Mouse (Mus musculus) hindbrain, embryonic 13.5 days (tissue): ENCODE data around the gene Fcho1. TPM values are rescaled to one million over a fixed set of nuclear protein-coding genes. Genes with fewer than 3 reads are reported as not detected.
A peak's percentile ranks its signal among the peaks of the same experiment; 100 is the strongest.

Source experiments
- ATAC-seq: fragments of 200-750 bp; cut with Nextera tagmentation; 2 replicates; pipeline ENCODE4 v1.8.0; 2017; ENCODE audit warnings: moderate TSS enrichment; ENCODE audit not compliant: low FRiP score
- H3K27ac ChIP-seq: fragments of 300-500 bp; sonication (generic); 2 replicates; pipeline ENCODE4 v1.5.1; 2015; ENCODE audit warnings: inconsistent platforms, mild to moderate bottlenecking, moderate library complexity
- H3K27me3 ChIP-seq: fragments of 300-500 bp; sonication (generic); 2 replicates; pipeline ENCODE4 v1.6.1; 2015; ENCODE audit warnings: mild to moderate bottlenecking, inconsistent platforms
- H3K36me3 ChIP-seq: fragments of 300-500 bp; sonication (generic); 2 replicates; pipeline ENCODE4 v1.6.1; 2015; ENCODE audit warnings: mild to moderate bottlenecking, inconsistent platforms
- H3K4me1 ChIP-seq: fragments of 300-500 bp; sonication (generic); replicated peaks from 2 replicates; pipeline ENCODE4 v1.6.1; 2015; ENCODE audit warnings: inconsistent platforms
- H3K4me2 ChIP-seq: fragments of 300-500 bp; sonication (generic); 2 replicates; pipeline ENCODE4 v1.6.1; 2015; ENCODE audit warnings: inconsistent platforms, mild to moderate bottlenecking, moderate library complexity
- H3K4me3 ChIP-seq: fragments of 300-500 bp; sonication (generic); 2 replicates; pipeline ENCODE4 v1.5.1; 2015; ENCODE audit warnings: mild to moderate bottlenecking, inconsistent platforms
- H3K9ac ChIP-seq: fragments of 300-500 bp; sonication (generic); 2 replicates; pipeline ENCODE4 v1.6.1; 2015; ENCODE audit warnings: mild to moderate bottlenecking, inconsistent platforms
- H3K9me3 ChIP-seq: fragments of 300-500 bp; sonication (generic); 2 replicates; pipeline ENCODE4 v1.6.1; 2016; ENCODE audit warnings: inconsistent platforms
- WGBS: fragments of 180-500 bp; shearing (Covaris S2); methylation state at CpG from one replicate; pipeline ENCODE4 v1.1.7; 2015; 5-methylcytosine and 5-hydroxymethylcytosine counted together
- polyA plus RNA-seq: library from polyadenylated mRNA; unstranded; fragments of >200 nt; fragmentation: Nextera tagmentation; extraction: Ambion mirVana; gene quantifications from 2 replicates; pipeline ENCODE4 v1.2.1, GENCODE M21; 2015

Gene Fcho1
- polyA plus RNA-seq, 1 experiment from 2014 or later = 62.2 TPM

- Histone ChIP-seq H3K36me3 (no peaks in the 10 kb centered on the region), H3K4me3 (peak overlapping the region; percentile 62), H3K27me3 (peaks cover 79% of the 10 kb centered on the region), H3K9me3 (no peaks in the 10 kb centered on the region), H3K9ac (peak overlapping the region; percentile 85; the same call in 1 of the 2 replicates), H3K27ac (no peak overlapping the region), H3K4me1 (peaks cover 36% of the 10 kb centered on the region), H3K4me2 (peak overlapping the region; percentile 84)
- ATAC-seq = no peak
- WGBS = 52% methylated on average over 9 of the region's 9 CpGs
Observed at GRCm38 (mm10) chr8:71676803-71677202, 48.7 kb downstream of the Fcho1 start.

- peak; percentile 43 for ATAC-seq
- Histone ChIP-seq H3K4me3 (peak within 1 kb of the TSS; percentile 62), H3K27me3 (peaks cover 73% of the 10 kb centered on the region), H3K27ac (no peak within 1 kb of the TSS), H3K4me1 (peaks cover 32% of the 10 kb centered on the region), H3K36me3 (no peaks in the 10 kb centered on the region), H3K4me2 (peak within 1 kb of the TSS; percentile 84), H3K9me3 (no peaks in the 10 kb centered on the region), H3K9ac (peak within 1 kb of the TSS; percentile 85)
- WGBS = 3% methylated on average over 35 of the region's 40 CpGs
Observed at GRCm38 (mm10) chr8:71676020-71676741, 49.3 kb downstream of the Fcho1 start, which contains the start of gene Jak3. TSS of gene Jak3 (plus strand) at chr8:71676296.

GRCm38 (mm10) chr8:71675456-71676019 is 50.0 kb downstream of the Fcho1 start:
- peak overlapping the region; percentile 84 for H3K4me2 ChIP-seq
- H3K4me1 ChIP-seq = peaks cover 28% of the 10 kb centered on the region
- H3K27me3 ChIP-seq = peaks cover 66% of the 10 kb centered on the region
- no peaks in the 10 kb centered on the region for H3K9me3 ChIP-seq
- peak overlapping the region; percentile 85 for H3K9ac ChIP-seq
- H3K27ac ChIP-seq = no peak overlapping the region
- peak overlapping the region; percentile 62 for H3K4me3 ChIP-seq
- no peak for ATAC-seq
- 33% methylated on average over 9 of the region's 9 CpGs for WGBS
- no peaks in the 10 kb centered on the region for H3K36me3 ChIP-seq

- Histone ChIP-seq H3K4me2 (no peak overlapping the region), H3K27me3 (peaks cover 56% of the 10 kb centered on the region), H3K9ac (no peak overlapping the region), H3K27ac (no peak overlapping the region), H3K36me3 (no peaks in the 10 kb centered on the region), H3K4me1 (peaks cover 28% of the 10 kb centered on the region), H3K4me3 (no peak overlapping the region), H3K9me3 (no peaks in the 10 kb centered on the region)
- 65% methylated on average over 2 of the region's 2 CpGs for WGBS
- ATAC-seq = no peak
Observed at GRCm38 (mm10) chr8:71674071-71674470, 51.4 kb downstream of the Fcho1 start.

DNA sequence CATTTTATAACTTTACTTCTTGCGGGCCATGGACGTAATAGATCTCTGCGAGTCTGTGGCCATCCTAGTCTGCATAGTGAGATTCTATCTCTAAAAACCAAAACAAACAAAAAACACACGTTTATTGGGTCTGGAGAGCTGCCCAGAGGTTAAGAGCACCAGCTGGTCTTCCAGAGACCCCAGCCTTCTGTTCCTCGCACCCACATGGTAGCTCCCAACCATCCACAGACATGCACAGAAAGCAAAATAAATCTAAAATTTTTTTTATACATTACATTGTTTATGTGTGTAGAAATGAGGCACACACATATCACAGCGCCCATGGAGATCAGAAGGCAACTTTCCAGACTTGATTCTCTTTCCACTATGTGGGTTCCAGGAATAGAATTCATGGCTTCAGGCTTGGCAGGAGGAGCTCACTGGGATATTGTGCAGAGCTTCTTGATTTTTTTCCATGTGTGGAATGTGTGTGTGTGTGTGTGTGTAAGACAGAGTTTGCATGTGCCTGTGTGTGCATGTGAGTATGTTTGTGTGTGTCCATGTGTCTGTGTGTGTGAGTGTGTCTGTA is 53.3 kb downstream of the Fcho1 start:
- WGBS = 65% methylated on average over 6 of the region's 6 CpGs
- ATAC-seq = no peak
- Histone ChIP-seq H3K27ac (peak overlapping the region; percentile 96), H3K4me1 (peaks cover 45% of the 10 kb centered on the region), H3K4me2 (peak overlapping the region; percentile 88), H3K9me3 (no peaks in the 10 kb centered on the region), H3K36me3 (no peaks in the 10 kb centered on the region), H3K4me3 (peak overlapping the region; percentile 85), H3K9ac (peak overlapping the region; percentile 88), H3K27me3 (peaks cover 41% of the 10 kb centered on the region)

- Histone ChIP-seq H3K4me1 (peaks cover 52% of the 10 kb centered on the region), H3K36me3 (no peaks in the 10 kb centered on the region), H3K9me3 (no peaks in the 10 kb centered on the region), H3K27me3 (peaks cover 35% of the 10 kb centered on the region), H3K27ac (peak within 1 kb of the TSS; percentile 96), H3K4me2 (peak within 1 kb of the TSS; percentile 88), H3K9ac (peak within 1 kb of the TSS; percentile 88), H3K4me3 (peak within 1 kb of the TSS; percentile 85)
- ATAC-seq = peak; percentile 55
- WGBS = under 1% methylated on average over 42 of the region's 42 CpGs
Observed at GRCm38 (mm10) chr8:71671549-71671965, 54.0 kb downstream of the Fcho1 start, which contains the start of gene Unc13a. TSS of gene Unc13a (minus strand) at chr8:71671757.

DNA sequence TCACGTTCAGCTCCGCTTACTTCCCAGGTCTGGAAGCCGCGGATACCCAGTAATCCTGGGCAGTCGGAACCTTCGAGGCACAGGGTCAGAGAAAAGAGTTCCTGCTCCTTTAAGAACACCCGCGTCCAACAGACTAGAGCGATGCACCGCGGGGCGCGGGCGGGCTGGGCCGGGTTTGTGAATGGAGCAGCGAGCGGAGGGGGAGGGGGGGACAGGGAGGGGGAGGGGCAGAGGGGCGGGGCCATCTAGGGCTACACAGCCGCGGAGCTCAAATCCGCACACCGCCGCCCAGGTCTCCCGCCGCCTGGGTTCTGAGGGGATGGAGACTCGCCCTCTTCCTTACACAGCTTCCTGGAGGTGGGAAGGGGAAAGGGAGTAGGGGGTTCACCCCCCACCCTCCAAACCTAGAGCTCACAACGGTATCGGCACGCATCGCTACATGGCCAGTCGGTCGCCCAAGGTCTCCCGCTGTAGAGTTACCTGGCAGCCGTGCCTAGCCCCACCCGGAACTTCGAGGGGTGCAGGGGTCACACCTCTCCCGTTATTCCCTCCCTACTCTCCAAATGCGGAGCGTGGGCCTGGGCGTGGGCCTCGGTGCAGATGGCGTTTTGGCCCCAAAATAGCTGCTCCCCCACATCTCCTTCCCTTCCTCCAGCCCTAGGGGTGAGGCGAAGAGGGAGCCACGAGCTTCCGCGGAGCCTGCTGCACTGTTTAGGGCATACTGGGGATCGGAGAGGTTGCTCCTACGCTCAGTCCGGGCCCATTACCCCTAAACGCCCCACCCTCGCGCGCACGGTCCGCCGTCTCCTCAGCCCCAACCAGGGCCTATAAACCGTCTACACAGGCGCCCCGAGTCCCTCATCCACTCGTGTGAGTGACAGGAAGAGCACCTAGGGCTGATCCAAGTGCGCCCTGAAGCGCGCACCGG is 54.6 kb downstream of the Fcho1 start:
- Histone ChIP-seq H3K27ac (peak overlapping the region; percentile 96), H3K4me3 (peak overlapping the region; percentile 85), H3K27me3 (peaks cover 29% of the 10 kb centered on the region), H3K9ac (peak overlapping the region; percentile 88), H3K4me1 (peaks cover 54% of the 10 kb centered on the region), H3K9me3 (no peaks in the 10 kb centered on the region), H3K4me2 (peak overlapping the region; percentile 88), H3K36me3 (no peaks in the 10 kb centered on the region)
- ATAC-seq = peak; percentile 65
- under 1% methylated on average over 61 of the region's 64 CpGs for WGBS

DNA sequence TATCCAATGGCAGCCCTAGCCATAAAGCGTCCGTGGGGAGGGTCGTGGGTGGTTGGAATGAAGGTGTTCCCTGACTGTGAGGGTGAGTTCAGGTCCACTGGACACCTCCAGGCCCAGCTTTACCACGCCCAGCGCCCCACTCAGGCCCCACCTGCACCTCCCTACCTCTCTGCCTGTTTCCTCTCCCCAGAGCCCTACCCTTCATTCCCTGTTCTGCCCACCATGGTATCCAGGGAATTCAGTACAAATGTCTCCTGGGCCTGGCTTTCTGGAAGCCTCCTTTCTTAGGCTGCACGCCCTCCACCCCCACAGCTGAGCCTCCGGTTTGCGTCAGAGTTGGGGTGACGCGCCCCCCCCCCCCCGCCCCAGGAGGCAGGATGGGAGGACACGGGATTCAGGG is 55.3 kb downstream of the Fcho1 start:
- H3K27me3 ChIP-seq = peaks cover 22% of the 10 kb centered on the region
- peak overlapping the region; percentile 88 for H3K9ac ChIP-seq
- H3K9me3 ChIP-seq = no peaks in the 10 kb centered on the region
- 8% methylated on average over 12 of the region's 12 CpGs for WGBS
- H3K4me2 ChIP-seq = peak overlapping the region; percentile 88
- peak overlapping the region; percentile 96 for H3K27ac ChIP-seq
- H3K36me3 ChIP-seq = no peaks in the 10 kb centered on the region
- peaks cover 55% of the 10 kb centered on the region for H3K4me1 ChIP-seq
- peak overlapping the region; percentile 85 for H3K4me3 ChIP-seq
- ATAC-seq = peak; percentile 29

DNA sequence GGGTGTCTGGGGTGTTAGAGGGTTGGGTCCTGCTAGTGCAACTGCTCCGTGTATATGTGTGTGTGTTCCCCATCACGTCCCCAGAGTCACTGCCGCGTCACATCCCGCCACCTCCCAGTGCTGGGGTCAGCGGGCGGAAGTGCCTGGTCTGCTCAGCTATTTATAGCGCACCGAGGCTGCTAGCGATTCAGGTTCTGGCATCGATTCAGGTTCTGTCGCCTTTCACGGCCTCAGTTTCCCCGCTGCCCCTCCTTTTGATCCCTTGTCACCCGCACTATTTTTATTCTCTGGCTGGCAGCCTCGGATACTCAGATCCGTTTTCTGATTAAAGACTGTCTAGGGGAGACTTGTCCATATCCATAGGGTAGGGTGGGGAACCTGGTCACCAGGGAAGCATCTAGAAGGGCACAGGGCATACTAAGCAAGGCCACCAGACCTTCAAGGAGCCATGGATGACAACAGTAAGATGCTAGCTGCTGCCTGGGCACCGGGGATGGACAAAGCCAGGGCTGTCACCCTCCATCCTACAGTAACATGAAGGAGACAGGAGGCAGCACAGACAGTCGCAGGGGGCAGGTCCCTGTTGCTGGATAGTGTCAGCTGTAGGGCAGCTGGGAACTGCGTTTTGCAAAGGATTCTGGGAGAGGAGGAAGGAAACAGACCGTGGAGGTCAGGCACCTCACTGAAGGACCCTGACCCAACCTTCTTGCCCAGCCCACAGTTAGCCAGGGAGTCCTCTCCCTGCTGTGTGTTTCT is 57.1 kb downstream of the Fcho1 start:
- peaks cover 19% of the 10 kb centered on the region for H3K27me3 ChIP-seq
- peak overlapping the region; percentile 45 for H3K4me2 ChIP-seq
- peak overlapping the region; percentile 15 for H3K4me3 ChIP-seq
- WGBS = 5% methylated on average over 21 of the region's 21 CpGs
- no peaks in the 10 kb centered on the region for H3K9me3 ChIP-seq
- H3K27ac ChIP-seq = peak overlapping the region; percentile 80
- no peak for ATAC-seq
- H3K9ac ChIP-seq = peak overlapping the region; percentile 53
- peaks cover 55% of the 10 kb centered on the region for H3K4me1 ChIP-seq
- peaks cover 10% of the 10 kb centered on the region for H3K36me3 ChIP-seq

GRCm38 (mm10) chr8:71667256-71667655 is 58.3 kb downstream of the Fcho1 start:
- Histone ChIP-seq H3K27me3 (peaks cover 26% of the 10 kb centered on the region), H3K4me2 (peak overlapping the region; percentile 45), H3K27ac (peak overlapping the region; percentile 80), H3K36me3 (peaks cover 21% of the 10 kb centered on the region), H3K9me3 (no peaks in the 10 kb centered on the region), H3K9ac (peak overlapping the region; percentile 53), H3K4me3 (no peak overlapping the region), H3K4me1 (peaks cover 55% of the 10 kb centered on the region)
- no peak for ATAC-seq
- WGBS = 42% methylated on average over 5 of the region's 5 CpGs

- peak overlapping the region; percentile 45 for H3K4me2 ChIP-seq
- no peaks in the 10 kb centered on the region for H3K9me3 ChIP-seq
- peaks cover 26% of the 10 kb centered on the region for H3K36me3 ChIP-seq
- no peak overlapping the region for H3K4me3 ChIP-seq
- peak overlapping the region; percentile 80 for H3K27ac ChIP-seq
- peak overlapping the region; percentile 53 for H3K9ac ChIP-seq
- 17% methylated on average over 1 of the region's 1 CpGs for WGBS
- peaks cover 51% of the 10 kb centered on the region for H3K4me1 ChIP-seq
- no peak for ATAC-seq
- peaks cover 30% of the 10 kb centered on the region for H3K27me3 ChIP-seq
Observed at GRCm38 (mm10) chr8:71666855-71667254, 58.7 kb downstream of the Fcho1 start.
